Mouse (Mus musculus) thymus, adult 2 months (tissue): ENCODE measurements at regions not wholly inside any gene's neighbourhood (a gene's known extent, or its start where the extent isn't known, plus 50 kb on each side); places are given as distances from the start of the nearest gene placed in this dataset.

Experiments
- CTCF ChIP-seq: fragments of 200-500 bp; IDR thresholded peaks from 2 replicates; pipeline ENCODE4 v1.5.1; 2012; ENCODE audit warnings: mild to moderate bottlenecking, control low read depth, low read length, moderate library complexity, borderline replicate concordance; ENCODE audit not compliant: control insufficient read depth, poor library complexity, insufficient read depth; ENCODE audit errors: extremely low read depth
- POLR2A ChIP-seq: fragments of 200-500 bp; IDR thresholded peaks from 2 replicates; pipeline ENCODE4 v1.6.1; 2012; ENCODE audit warnings: mild to moderate bottlenecking, low read length, control low read depth, moderate library complexity; ENCODE audit not compliant: control insufficient read depth, poor library complexity, insufficient read depth; ENCODE audit errors: extremely low read depth

DNA sequence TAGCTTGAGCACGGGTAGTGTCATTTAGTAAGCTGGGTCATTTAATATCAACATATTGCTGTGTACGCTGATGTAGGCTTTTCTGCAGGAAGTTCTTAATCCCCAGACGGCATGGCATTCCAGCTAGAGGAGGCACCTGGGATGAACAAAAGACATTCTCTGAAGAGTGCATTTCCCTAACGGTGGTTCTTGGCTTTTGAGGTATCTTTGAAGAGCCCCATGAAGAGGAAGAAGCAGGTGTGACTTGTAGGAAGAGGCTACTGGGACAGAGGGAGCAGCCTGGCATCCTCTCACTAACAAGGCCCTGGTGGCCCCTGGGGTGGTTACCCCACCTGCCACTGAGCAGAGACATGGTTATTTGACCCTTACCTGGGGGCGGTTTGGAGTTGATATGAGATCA lies 457.7 kb downstream of the Rnf144b start:
- TF ChIP-seq POLR2A (no peak), CTCF (no peak)
